Comparison of ENCODE assay signal across 9 mouse cellular contexts in genomic region chr11:120228116-120228890, GRCm38 (mm10). TPM values are rescaled to one million over a fixed set of nuclear protein-coding genes. Genes with fewer than 3 reads are reported as not detected.
DNase-seq lines count a peak whose midpoint lies in the region; ATAC-seq lines count a peak whose summit lies in the region.
"Had no signal": no experiment of that assay in that cellular context is flagged by ENCODE, and none has a peak within 500 bp of the region (broad histone marks: within the 10 kb centered on the region; RNA-seq: fewer than 3 reads in every experiment).

No protein-coding gene starts in this region.

- peaks cover 58% of the 10 kb centered on the region for H3K4me1 ChIP-seq in forebrain, embryonic 11.5 days (replicated peaks; ENCODE audit: control insufficient read depth, insufficient read depth, low read length)
- H3K4me1 ChIP-seq in intestine, embryonic 16.5 days (ENCODE audit: control insufficient read depth, insufficient read depth, low read length), result peaks cover 70% of the 10 kb centered on the region
- peaks cover 71% of the 10 kb centered on the region for H3K4me1 ChIP-seq in midbrain, embryonic 16.5 days (ENCODE audit: control insufficient read depth, insufficient read depth, low read length)

- no peaks in the 10 kb centered on the region; the same call in 1 of the 2 replicates for H3K36me3 ChIP-seq in forebrain, embryonic 11.5 days (ENCODE audit: control insufficient read depth, insufficient read depth, low read length)
- no peaks in the 10 kb centered on the region for H3K36me3 ChIP-seq in intestine, embryonic 16.5 days (ENCODE audit: control insufficient read depth, insufficient read depth, low read length)
- H3K36me3 ChIP-seq in midbrain, embryonic 16.5 days (ENCODE audit: control insufficient read depth, insufficient read depth, low read length), result no peaks in the 10 kb centered on the region

- H3K27ac ChIP-seq in forebrain, embryonic 11.5 days (ENCODE audit: low read depth, low read length), result no peak overlapping the region
- H3K27ac ChIP-seq in intestine, embryonic 16.5 days (ENCODE audit: low read length), result peak overlapping the region; percentile 91
- peak overlapping the region; percentile 47 for H3K27ac ChIP-seq in midbrain, embryonic 16.5 days (ENCODE audit: low read length)

- 40% methylated on average over 9 of the region's 9 CpGs for WGBS in forebrain, embryonic 11.5 days
- WGBS in intestine, embryonic 16.5 days, result 39% methylated on average over 9 of the region's 9 CpGs
- WGBS in midbrain, embryonic 16.5 days, result 40% methylated on average over 9 of the region's 9 CpGs

- peak overlapping the region; percentile 99 for H3K4me2 ChIP-seq in forebrain, embryonic 11.5 days (ENCODE audit: low read depth, low read length, severe bottlenecking)
- H3K4me2 ChIP-seq in intestine, embryonic 16.5 days (ENCODE audit: low read depth, low read length), result peak overlapping the region; percentile 80
- peak overlapping the region; percentile 88 for H3K4me2 ChIP-seq in midbrain, embryonic 16.5 days (ENCODE audit: low read length)

- peak overlapping the region; percentile 99 for H3K9ac ChIP-seq in forebrain, embryonic 11.5 days (ENCODE audit: low read length)
- H3K9ac ChIP-seq in intestine, embryonic 16.5 days (ENCODE audit: low read depth, low read length), result peak overlapping the region; percentile 99
- peak overlapping the region; percentile 94 for H3K9ac ChIP-seq in midbrain, embryonic 16.5 days (ENCODE audit: low read depth, low read length)

- H3K4me3 ChIP-seq in forebrain, embryonic 11.5 days (ENCODE audit: low read depth, low read length), result peak overlapping the region; percentile 96; the same call in 1 of the 2 replicates
- peak overlapping the region; percentile 95 for H3K4me3 ChIP-seq in intestine, embryonic 16.5 days (ENCODE audit: low read length)
- H3K4me3 ChIP-seq in midbrain, embryonic 16.5 days (ENCODE audit: low read depth, low read length), result peak overlapping the region; percentile 63

- no peak for ATAC-seq in forebrain, embryonic 11.5 days (replicated peaks; ENCODE audit: low FRiP score)
- no peak for ATAC-seq in intestine, embryonic 16.5 days
- no peak for ATAC-seq in midbrain, embryonic 16.5 days
- ATAC-seq: Patski had no signal

- DNase-seq in layer of hippocampus, postnatal 10 days (ENCODE audit: low spot score in 2 of 2), result peak; percentile 6 to 21
- no peak for DNase-seq in layer of hippocampus, postnatal 25 days (ENCODE audit: extremely low spot score in 1 of 2, low spot score in 1 of 2)
- peak; percentile 61 for DNase-seq in forebrain, embryonic 11.5 days (ENCODE audit: low spot score)
- DNase-seq in urinary bladder, postnatal 4 days (ENCODE audit: low spot score in 2 of 2), result no peak
- no peak for DNase-seq in thymus, adult 18-20 months
- DNase-seq in right cerebral cortex, postnatal 14 days, result no peak

- H3K27me3 ChIP-seq in forebrain, embryonic 11.5 days (ENCODE audit: control insufficient read depth, insufficient read depth, low read length), result no peaks in the 10 kb centered on the region
- H3K27me3 ChIP-seq in intestine, embryonic 16.5 days (replicated peaks; ENCODE audit: control insufficient read depth, insufficient read depth, low read length), result no peaks in the 10 kb centered on the region
- H3K27me3 ChIP-seq in midbrain, embryonic 16.5 days (ENCODE audit: control insufficient read depth, insufficient read depth, low read depth, low read length), result no peaks in the 10 kb centered on the region
- H3K27me3 ChIP-seq: Patski had no signal

- no peaks in the 10 kb centered on the region for H3K9me3 ChIP-seq in forebrain, embryonic 11.5 days (ENCODE audit: control insufficient read depth, low read length)
- no peaks in the 10 kb centered on the region for H3K9me3 ChIP-seq in intestine, embryonic 16.5 days (ENCODE audit: control insufficient read depth, low read length)
- H3K9me3 ChIP-seq in midbrain, embryonic 16.5 days (replicated peaks; ENCODE audit: control insufficient read depth, low read length, poor library complexity, severe bottlenecking), result no peaks in the 10 kb centered on the region

RNA-seq across cellular contexts. Expression of gene Bahcc1, which starts 4.4 kb away (rescaled TPM):
- 10 to 100 TPM; 21.9 to 26.0 TPM for total RNA-seq in layer of hippocampus, postnatal 10 days (2021)
- total RNA-seq in layer of hippocampus, postnatal 25 days (2021), result 10 to 100 TPM; 17.7 to 22.6 TPM
- polyA plus RNA-seq in forebrain, embryonic 11.5 days (2014; fragmentation: Nextera tagmentation; extraction: Ambion mirVana), result 25.2 and 30.3 TPM in 2 replicates
- polyA plus RNA-seq in intestine, embryonic 16.5 days (2015; fragmentation: Nextera tagmentation; extraction: Ambion mirVana), result 4.9 and 5.7 TPM in 2 replicates
- 9.7 and 13.7 TPM in 2 replicates for polyA plus RNA-seq in midbrain, embryonic 16.5 days (2015; fragmentation: Nextera tagmentation; extraction: Ambion mirVana)

Comparison
In these comparisons a context has a peak if more than half of its experiments do, and no peak if none do; other contexts are left out.
1. DNase-seq: peak in layer of hippocampus, postnatal 10 days (2 of 2) and forebrain, embryonic 11.5 days (single experiment); none in layer of hippocampus, postnatal 25 days (0 of 2), urinary bladder, postnatal 4 days (0 of 2), thymus, adult 18-20 months (0 of 2) and right cerebral cortex, postnatal 14 days (single experiment).
2. Peak in every context shown above with its lines, with median percentiles within 50 percentile points of each other: H3K4me2 ChIP-seq, H3K4me3 ChIP-seq and H3K9ac ChIP-seq.